Mouse (Mus musculus) monocyte, adult 2 months (primary cell): Measurements from ENCODE around the gene Gabre.

Experiments
- DNase-seq, 2 experiments: peaks; one replicate each; pipeline ENCODE4 v3.0.0; 2022; ENCODE audit warnings: low spot score in 2 of 2, low read depth in 1 of 2

Gene Gabre

GRCm38 (mm10) chrX:72274659-72275371 lies at the start of gene Gabre:
TSS of gene Gabre (minus strand) at chrX:72274803.
- no peak for DNase-seq

GRCm38 (mm10) chrX:72297812-72298211 lies 23.2 kb upstream of the Gabre start:
- DNase-seq, result no peak

GRCm38 (mm10) chrX:72275372-72275663 lies 715 bp upstream of the Gabre start:
- no peak for DNase-seq

GRCm38 (mm10) chrX:72273966-72274658 lies 491 bp downstream of the Gabre start:
- DNase-seq, result no peak

- DNase-seq, result no peak
Observed at GRCm38 (mm10) chrX:72270637-72271036, 4.0 kb downstream of the Gabre start.

GRCm38 (mm10) chrX:72221717-72222116 lies 52.9 kb downstream of the Gabre start, which contains the start of gene Magea4:
TSS of gene Magea4 (plus strand) at chrX:72222017.
- no peak for DNase-seq
